9 mouse cellular contexts compared by ENCODE assay signal in the genomic region with DNA sequence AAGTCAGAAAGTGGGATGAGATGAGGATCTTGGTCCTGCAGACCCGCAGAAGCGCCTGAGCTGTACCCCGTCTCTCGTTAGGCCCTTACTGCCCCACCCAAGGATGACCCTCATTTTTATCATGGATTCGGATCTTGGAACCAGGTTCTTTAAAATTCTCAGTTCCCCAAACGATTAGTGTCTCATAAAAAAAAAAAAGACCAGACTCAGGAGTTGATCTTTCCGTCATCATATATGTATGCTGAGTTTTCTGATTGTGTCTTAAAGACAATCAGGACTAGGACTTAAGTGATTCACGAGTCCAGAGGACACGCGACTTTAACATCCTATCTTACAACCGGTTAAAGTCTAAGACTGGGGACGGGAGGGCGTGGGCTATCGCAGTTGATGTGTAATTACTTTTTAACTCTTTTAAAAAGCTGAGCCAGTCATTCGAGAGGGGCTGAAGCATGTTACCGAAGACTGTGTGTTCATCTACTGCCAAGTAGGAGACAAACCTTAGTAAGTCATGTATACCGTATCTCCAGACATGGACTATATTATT. TPM values are rescaled to one million over a fixed set of nuclear protein-coding genes. Genes with fewer than 3 reads are reported as not detected.
A peak's percentile ranks its signal among the peaks of the same experiment; 100 is the strongest.
DNase-seq lines count a peak whose midpoint lies in the region; ATAC-seq lines count a peak whose summit lies in the region.
"Had no signal": no experiment of that assay in that cellular context is flagged by ENCODE, and none has a peak within 500 bp of the region (broad histone marks: within the 10 kb centered on the region; RNA-seq: fewer than 3 reads in every experiment).

No protein-coding gene starts in this region.

- no peaks in the 10 kb centered on the region for H3K9me3 ChIP-seq in erythroblast, embryonic 14.5 days (ENCODE audit: control insufficient read depth, low read length)

- peak; percentile 10 for DNase-seq in NIH3T3 (ENCODE audit: low read depth)
- DNase-seq in induced T-regulatory cell, adult 2 months (ENCODE audit: low read depth), result peak; percentile 32
- no peak for DNase-seq in left cerebral cortex, adult 9 months (ENCODE audit: low spot score in 2 of 2)
- no peak for DNase-seq in layer of hippocampus, postnatal 36 days
- no peak for DNase-seq in right cerebral cortex, postnatal 25 days

- H3K4me3 ChIP-seq in erythroblast, embryonic 14.5 days (replicated peaks), result peak overlapping the region; percentile 85
- H3K4me3 ChIP-seq in macrophage (ENCODE audit: inconsistent target), result peak overlapping the region; percentile 98

- 19% methylated on average over 17 of the region's 17 CpGs for WGBS in macrophage (ENCODE audit: missing documents)

- peak overlapping the region; percentile 68 for H3K27ac ChIP-seq in macrophage

- peaks cover 59% of the 10 kb centered on the region for H3K79me2 ChIP-seq in macrophage (ENCODE audit: inconsistent target)

- H3K4me1 ChIP-seq in erythroblast, embryonic 14.5 days (ENCODE audit: control insufficient read depth), result peaks cover 33% of the 10 kb centered on the region

- ATAC-seq in erythroblast, adult 5-6 weeks (replicated peaks; ENCODE audit: low FRiP score, poor library complexity, severe bottlenecking), result no peak

- no peaks in the 10 kb centered on the region for H3K27me3 ChIP-seq in erythroblast, embryonic 14.5 days (ENCODE audit: control insufficient read depth)

- peaks cover 31% of the 10 kb centered on the region for H3K36me3 ChIP-seq in erythroblast, embryonic 14.5 days (ENCODE audit: control insufficient read depth)
- H3K36me3 ChIP-seq in macrophage (ENCODE audit: inconsistent target), result peaks cover 18% of the 10 kb centered on the region; the same call in 1 of the 2 replicates

RNA-seq across cellular contexts. Expression of a gene that starts 0.6 kb away (rescaled TPM):
- polyA plus RNA-seq in erythroblast, embryonic 14.5 days (2012), result 2.1 and 3.2 TPM in 2 replicates
- 32.5 and 42.6 TPM in 2 replicates for total RNA-seq in erythroblast, adult 5-6 weeks (2015; ENCODE audit: low replicate concordance)
- 13.6 and 17.0 TPM in 2 replicates for total RNA-seq in erythroblast, adult 5-6 weeks (2017; ENCODE audit: low replicate concordance)
- 10 to 100 TPM in 13 of 26 experiments, 1 to 10 TPM in 13; 2.1 to 33.1 (median 10.5) TPM for total RNA-seq in macrophage (2018; cell fraction: chromatin; rRNA removed)
- 100 to 1,000 TPM; 138 to 248 (median 174) TPM for total RNA-seq in macrophage (2018; cell fraction: cytosol; rRNA removed)
- total RNA-seq in macrophage (2018; cell fraction: nucleus; rRNA removed), result 10 to 100 TPM; 10.5 to 82.8 (median 35.4) TPM
- 172 to 312 TPM (median 227 TPM) in 3 replicates for polyA plus RNA-seq in macrophage (2018)
- 10 to 100 TPM; 33.0 to 36.4 TPM for total RNA-seq in layer of hippocampus, postnatal 36 days (2021)

RNA-seq across cellular contexts. Expression of a gene that starts 0.6 kb away (rescaled TPM):
- polyA plus RNA-seq in erythroblast, embryonic 14.5 days (2012), result 0.05 and 0.09 TPM in 2 replicates
- total RNA-seq in erythroblast, adult 5-6 weeks (2015; ENCODE audit: low replicate concordance), result 0.84 and 4.2 TPM in 2 replicates
- 5.9 and 8.9 TPM in 2 replicates for total RNA-seq in erythroblast, adult 5-6 weeks (2017; ENCODE audit: low replicate concordance)
- 10 to 100 TPM; 11.9 to 67.7 (median 40.8) TPM for total RNA-seq in macrophage (2018; cell fraction: chromatin; rRNA removed)
- total RNA-seq in macrophage (2018; cell fraction: cytosol; rRNA removed), result 1 to 10 TPM; 1.3 to 6.8 (median 4.0) TPM
- total RNA-seq in macrophage (2018; cell fraction: nucleus; rRNA removed), result 10 to 100 TPM in 20 of 26 experiments, 1 to 10 TPM in 6; 4.7 to 34.7 (median 15.9) TPM
- 3.7 to 4.9 TPM (median 4.6 TPM) in 3 replicates for polyA plus RNA-seq in macrophage (2018)
- 10 to 100 TPM; 25.5 to 30.7 TPM for total RNA-seq in layer of hippocampus, postnatal 36 days (2021)

RNA-seq across cellular contexts. Expression of a gene that starts 1.3 kb away (rescaled TPM):
- polyA plus RNA-seq in erythroblast, embryonic 14.5 days (2012), result 0.02 and 0.03 TPM in 2 replicates
- total RNA-seq in erythroblast, adult 5-6 weeks (2015; ENCODE audit: low replicate concordance), result not detected in 2 replicates
- not detected in 2 replicates for total RNA-seq in erythroblast, adult 5-6 weeks (2017; ENCODE audit: low replicate concordance)
- total RNA-seq in macrophage (2018; cell fraction: chromatin; rRNA removed), result 10 to 100 TPM in 6 of 26 experiments, 1 to 10 TPM in 20; 2.0 to 12.2 (median 5.8) TPM
- under 1 TPM in 21 of 26 experiments, not detected in 5; 0.04 to 0.45 (median 0.18) TPM for total RNA-seq in macrophage (2018; cell fraction: cytosol; rRNA removed)
- total RNA-seq in macrophage (2018; cell fraction: nucleus; rRNA removed), result 10 to 100 TPM in 1 of 26 experiments, 1 to 10 TPM in 23, under 1 TPM in 2; 0.83 to 10.4 (median 3.0) TPM
- 0.19 to 0.22 TPM (median 0.21 TPM) in 3 replicates for polyA plus RNA-seq in macrophage (2018)
- total RNA-seq in layer of hippocampus, postnatal 36 days (2021), result 10 to 100 TPM; 11.7 to 12.4 TPM

RNA-seq across cellular contexts. Expression of a gene that starts 7.5 kb away (rescaled TPM):
- polyA plus RNA-seq in erythroblast, embryonic 14.5 days (2012), result 0.09 and 0.14 TPM in 2 replicates
- 0.77 and 7.7 TPM in 2 replicates for total RNA-seq in erythroblast, adult 5-6 weeks (2015; ENCODE audit: low replicate concordance)
- total RNA-seq in erythroblast, adult 5-6 weeks (2017; ENCODE audit: low replicate concordance), result 4.1 and 6.6 TPM in 2 replicates
- total RNA-seq in macrophage (2018; cell fraction: chromatin; rRNA removed), result 1 to 10 TPM in 23 of 26 experiments, under 1 TPM in 1, not detected in 2; 0.88 to 7.7 (median 4.1) TPM
- 1 to 10 TPM; 4.1 to 6.8 (median 5.1) TPM for total RNA-seq in macrophage (2018; cell fraction: cytosol; rRNA removed)
- total RNA-seq in macrophage (2018; cell fraction: nucleus; rRNA removed), result 1 to 10 TPM; 1.5 to 9.7 (median 5.1) TPM
- 6.1 to 8.2 TPM (median 6.3 TPM) in 3 replicates for polyA plus RNA-seq in macrophage (2018)
- 10 to 100 TPM; 12.6 to 15.8 TPM for total RNA-seq in layer of hippocampus, postnatal 36 days (2021)

RNA-seq across cellular contexts. Expression of a gene that starts 59.1 kb away (rescaled TPM):
- polyA plus RNA-seq in erythroblast, embryonic 14.5 days (2012), result not detected in 2 replicates
- not detected in 2 replicates for total RNA-seq in erythroblast, adult 5-6 weeks (2015; ENCODE audit: low replicate concordance)
- not detected in 2 replicates for total RNA-seq in erythroblast, adult 5-6 weeks (2017; ENCODE audit: low replicate concordance)
- total RNA-seq in macrophage (2018; cell fraction: chromatin; rRNA removed), result not detected
- not detected for total RNA-seq in macrophage (2018; cell fraction: cytosol; rRNA removed)
- total RNA-seq in macrophage (2018; cell fraction: nucleus; rRNA removed), result under 1 TPM in 1 of 26 experiments, not detected in 25; 0.34 TPM
- polyA plus RNA-seq in macrophage (2018), result not detected in 3 replicates
- 1 to 10 TPM; 6.5 to 6.9 TPM for total RNA-seq in layer of hippocampus, postnatal 36 days (2021)
- total RNA-seq: hematopoietic stem cell, adult 5-6 weeks had no signal

Comparison
In these comparisons a context has a peak if more than half of its experiments do, and no peak if none do; other contexts are left out.
1. DNase-seq: peak in NIH3T3 (single experiment) and induced T-regulatory cell, adult 2 months (single experiment); none in left cerebral cortex, adult 9 months (0 of 2), layer of hippocampus, postnatal 36 days (0 of 2) and right cerebral cortex, postnatal 25 days (single experiment).
2. RNA of a gene that starts 1.3 kb away (total RNA-seq): 11.7 to 12.4 TPM in layer of hippocampus, postnatal 36 days; not detected in erythroblast, adult 5-6 weeks; every median in the first group is over 10 times any median in the second.